Mouse (Mus musculus): ENCODE measurements around the gene Ttc7. TPM values are rescaled to one million over a fixed set of nuclear protein-coding genes. Genes with fewer than 3 reads are reported as not detected.

Ttc7 gene
- polyA plus RNA-seq, 1 experiment: 6.3 TPM

GRCm38 (mm10) chr17:87335152-87335551 lies 52.5 kb downstream of the Ttc7 start:
- 78% methylated on average over 14 of the region's 14 CpGs for WGBS
- no peaks in the 10 kb centered on the region for H3K27me3 ChIP-seq (ENCODE audit: control insufficient read depth, insufficient read depth, low read length)
- DNase-seq: no peak
- no peak overlapping the region for H3K4me3 ChIP-seq (replicated peaks; ENCODE audit: insufficient read depth, low read depth, low read length)
- peaks cover 39% of the 10 kb centered on the region for H3K4me1 ChIP-seq (ENCODE audit: control insufficient read depth, insufficient read depth, low read length)
- no peak for TF ChIP-seq POLR2A (IDR thresholded peaks at IDR 0.05; ENCODE audit: borderline replicate concordance, insufficient read depth, low read length)
- TF ChIP-seq CTCF (IDR thresholded peaks at IDR 0.05; ENCODE audit: borderline replicate concordance, insufficient read depth, low read depth, low read length): no peak
- H3K27ac ChIP-seq (ENCODE audit: insufficient read depth, low read length): no peak overlapping the region

- H3K27ac ChIP-seq (ENCODE audit: insufficient read depth, low read length): no peak overlapping the region
- WGBS: 88% methylated on average over 2 of the region's 2 CpGs
- peaks cover 37% of the 10 kb centered on the region for H3K4me1 ChIP-seq (ENCODE audit: control insufficient read depth, insufficient read depth, low read length)
- H3K27me3 ChIP-seq (ENCODE audit: control insufficient read depth, insufficient read depth, low read length): no peaks in the 10 kb centered on the region
- no peak for DNase-seq
- H3K4me3 ChIP-seq (replicated peaks; ENCODE audit: insufficient read depth, low read depth, low read length): no peak overlapping the region
- TF ChIP-seq CTCF (IDR thresholded peaks at IDR 0.05; ENCODE audit: borderline replicate concordance, insufficient read depth, low read depth, low read length): peak; percentile 21; the same call in 1 of the 2 replicates
- no peak for TF ChIP-seq POLR2A (IDR thresholded peaks at IDR 0.05; ENCODE audit: borderline replicate concordance, insufficient read depth, low read length)
Measured at GRCm38 (mm10) chr17:87335727-87336126, 53.0 kb downstream of the Ttc7 start.

- no peaks in the 10 kb centered on the region for H3K27me3 ChIP-seq (ENCODE audit: control insufficient read depth, insufficient read depth, low read length)
- no peak overlapping the region for H3K27ac ChIP-seq (ENCODE audit: insufficient read depth, low read length)
- H3K4me3 ChIP-seq (replicated peaks; ENCODE audit: insufficient read depth, low read depth, low read length): no peak overlapping the region
- peaks cover 34% of the 10 kb centered on the region for H3K4me1 ChIP-seq (ENCODE audit: control insufficient read depth, insufficient read depth, low read length)
- TF ChIP-seq POLR2A (IDR thresholded peaks at IDR 0.05; ENCODE audit: borderline replicate concordance, insufficient read depth, low read length): no peak
- TF ChIP-seq CTCF (IDR thresholded peaks at IDR 0.05; ENCODE audit: borderline replicate concordance, insufficient read depth, low read depth, low read length): no peak
- 46% methylated on average over 12 of the region's 12 CpGs for WGBS
- DNase-seq: no peak
Measured at GRCm38 (mm10) chr17:87336910-87337309, 54.2 kb downstream of the Ttc7 start.

- no peak for DNase-seq
- Histone ChIP-seq H3K27me3 (ENCODE audit: control insufficient read depth, insufficient read depth, low read length) (no peaks in the 10 kb centered on the region), H3K4me1 (ENCODE audit: control insufficient read depth, insufficient read depth, low read length) (peaks cover 30% of the 10 kb centered on the region), H3K4me3 (replicated peaks; ENCODE audit: insufficient read depth, low read depth, low read length) (no peak overlapping the region), H3K27ac (ENCODE audit: insufficient read depth, low read length) (no peak overlapping the region)
- WGBS: 90% methylated on average over 7 of the region's 7 CpGs
- TF ChIP-seq CTCF (IDR thresholded peaks at IDR 0.05; ENCODE audit: borderline replicate concordance, insufficient read depth, low read depth, low read length): no peak
- TF ChIP-seq POLR2A (IDR thresholded peaks at IDR 0.05; ENCODE audit: borderline replicate concordance, insufficient read depth, low read length): no peak
Measured at GRCm38 (mm10) chr17:87337683-87338082, 55.0 kb downstream of the Ttc7 start.

GRCm38 (mm10) chr17:87339122-87339521 lies 56.4 kb downstream of the Ttc7 start:
- Histone ChIP-seq H3K27me3 (ENCODE audit: control insufficient read depth, insufficient read depth, low read length) (no peaks in the 10 kb centered on the region), H3K4me3 (replicated peaks; ENCODE audit: insufficient read depth, low read depth, low read length) (no peak overlapping the region), H3K27ac (ENCODE audit: insufficient read depth, low read length) (no peak overlapping the region), H3K4me1 (ENCODE audit: control insufficient read depth, insufficient read depth, low read length) (peaks cover 33% of the 10 kb centered on the region)
- no peak for DNase-seq
- TF ChIP-seq CTCF (IDR thresholded peaks at IDR 0.05; ENCODE audit: borderline replicate concordance, insufficient read depth, low read depth, low read length) (no peak), POLR2A (IDR thresholded peaks at IDR 0.05; ENCODE audit: borderline replicate concordance, insufficient read depth, low read length) (no peak)
- WGBS: 0% methylated on average over 1 of the region's 1 CpGs

GRCm38 (mm10) chr17:87343060-87343703 lies 60.5 kb downstream of the Ttc7 start:
- no peak for DNase-seq
- TF ChIP-seq CTCF (IDR thresholded peaks at IDR 0.05; ENCODE audit: borderline replicate concordance, insufficient read depth, low read depth, low read length) (no peak), POLR2A (IDR thresholded peaks at IDR 0.05; ENCODE audit: borderline replicate concordance, insufficient read depth, low read length) (no peak)
- Histone ChIP-seq H3K4me1 (ENCODE audit: control insufficient read depth, insufficient read depth, low read length) (peaks cover 25% of the 10 kb centered on the region), H3K27me3 (ENCODE audit: control insufficient read depth, insufficient read depth, low read length) (no peaks in the 10 kb centered on the region), H3K27ac (ENCODE audit: insufficient read depth, low read length) (no peak overlapping the region), H3K4me3 (replicated peaks; ENCODE audit: insufficient read depth, low read depth, low read length) (no peak overlapping the region)
- WGBS: 79% methylated on average over 8 of the region's 8 CpGs

- H3K27ac ChIP-seq (ENCODE audit: insufficient read depth, low read length): no peak overlapping the region
- peaks cover 17% of the 10 kb centered on the region for H3K4me1 ChIP-seq (ENCODE audit: control insufficient read depth, insufficient read depth, low read length)
- TF ChIP-seq CTCF (IDR thresholded peaks at IDR 0.05; ENCODE audit: borderline replicate concordance, insufficient read depth, low read depth, low read length) (no peak), POLR2A (IDR thresholded peaks at IDR 0.05; ENCODE audit: borderline replicate concordance, insufficient read depth, low read length) (no peak)
- WGBS: 71% methylated on average over 18 of the region's 18 CpGs
- no peak for DNase-seq
- no peak overlapping the region for H3K4me3 ChIP-seq (replicated peaks; ENCODE audit: insufficient read depth, low read depth, low read length)
- no peaks in the 10 kb centered on the region for H3K27me3 ChIP-seq (ENCODE audit: control insufficient read depth, insufficient read depth, low read length)
Measured at GRCm38 (mm10) chr17:87344441-87345251, 62.0 kb downstream of the Ttc7 start.

GRCm38 (mm10) chr17:87345252-87345593 lies 62.5 kb downstream of the Ttc7 start:
- 47% methylated on average over 4 of the region's 4 CpGs for WGBS
- Histone ChIP-seq H3K4me1 (ENCODE audit: control insufficient read depth, insufficient read depth, low read length) (peaks cover 14% of the 10 kb centered on the region), H3K27ac (ENCODE audit: insufficient read depth, low read length) (no peak overlapping the region), H3K4me3 (replicated peaks; ENCODE audit: insufficient read depth, low read depth, low read length) (no peak overlapping the region), H3K27me3 (ENCODE audit: control insufficient read depth, insufficient read depth, low read length) (no peaks in the 10 kb centered on the region)
- TF ChIP-seq POLR2A (IDR thresholded peaks at IDR 0.05; ENCODE audit: borderline replicate concordance, insufficient read depth, low read length) (no peak), CTCF (IDR thresholded peaks at IDR 0.05; ENCODE audit: borderline replicate concordance, insufficient read depth, low read depth, low read length) (no peak)
- no peak for DNase-seq

Measured in cerebellum, adult 2 months (tissue).